Comparison of ENCODE assay signal across 8 mouse cellular contexts in genomic region chr12:79612334-79613060, GRCm38 (mm10).
DNase-seq lines count a peak whose midpoint lies in the region; ATAC-seq and TF ChIP-seq lines count a peak whose summit lies in the region.

No protein-coding gene starts in this region.

- H3K9me3 ChIP-seq in embryonic facial prominence, embryonic 13.5 days = no peaks in the 10 kb centered on the region
- no peaks in the 10 kb centered on the region for H3K9me3 ChIP-seq in limb, embryonic 13.5 days
- no peaks in the 10 kb centered on the region for H3K9me3 ChIP-seq in midbrain, embryonic 16.5 days (replicated peaks; ENCODE audit: control insufficient read depth, low read length, poor library complexity, severe bottlenecking)

- H3K4me3 ChIP-seq in embryonic facial prominence, embryonic 13.5 days = no peak overlapping the region
- H3K4me3 ChIP-seq in heart, adult 2 months = no peak overlapping the region
- H3K4me3 ChIP-seq in limb, embryonic 13.5 days = no peak overlapping the region
- H3K4me3 ChIP-seq in midbrain, embryonic 16.5 days (ENCODE audit: low read depth, low read length) = no peak overlapping the region

- H3K79me2 ChIP-seq in heart, adult 2 months (replicated peaks; ENCODE audit: control insufficient read depth, insufficient read depth, low read length) = no peaks in the 10 kb centered on the region

- peak overlapping the region; percentile 91 for H3K27ac ChIP-seq in embryonic facial prominence, embryonic 13.5 days
- H3K27ac ChIP-seq in heart, adult 2 months = peak overlapping the region; percentile 69
- H3K27ac ChIP-seq in limb, embryonic 13.5 days = peak overlapping the region; percentile 75
- peak overlapping the region; percentile 30; the same call in 1 of the 2 replicates for H3K27ac ChIP-seq in midbrain, embryonic 16.5 days (ENCODE audit: low read length)

- ATAC-seq in embryonic facial prominence, embryonic 13.5 days (ENCODE audit: insufficient number of reproducible peaks, insufficient read depth, low FRiP score, low TSS enrichment, low read depth) = peak; percentile 70
- ATAC-seq in limb, embryonic 13.5 days (ENCODE audit: low FRiP score, low read depth) = peak; percentile 84
- peak; percentile 96 for ATAC-seq in midbrain, embryonic 16.5 days

- peak; percentile 98 for TF ChIP-seq CTCF in heart, adult 2 months (IDR thresholded peaks at IDR 0.05)

- intact Hi-C loops in heart, adult 2 months (cut with DNase I) = loop anchor here (1.0 to 10.0 kb wide), 8 partner anchors 185 to 520 kb away; no protein-coding TSS in a partner anchor

- whole genome bisulfite sequencing in embryonic facial prominence, embryonic 13.5 days = 38% methylated on average over 14 of the region's 14 CpGs
- 48% methylated on average over 14 of the region's 14 CpGs for WGBS in heart, adult 2 months
- WGBS in limb, embryonic 13.5 days = 44% methylated on average over 14 of the region's 14 CpGs
- WGBS in midbrain, embryonic 16.5 days = 47% methylated on average over 14 of the region's 14 CpGs

- no peak for TF ChIP-seq POLR2A in heart, adult 2 months (IDR thresholded peaks at IDR 0.05; ENCODE audit: insufficient read depth, low read depth, low read length)

- no peaks in the 10 kb centered on the region for H3K36me3 ChIP-seq in embryonic facial prominence, embryonic 13.5 days
- no peaks in the 10 kb centered on the region for H3K36me3 ChIP-seq in heart, adult 2 months (ENCODE audit: control insufficient read depth, insufficient read depth, low read length)
- no peaks in the 10 kb centered on the region for H3K36me3 ChIP-seq in limb, embryonic 13.5 days
- H3K36me3 ChIP-seq in midbrain, embryonic 16.5 days (ENCODE audit: control insufficient read depth, insufficient read depth, low read length) = no peaks in the 10 kb centered on the region

- peaks cover 63% of the 10 kb centered on the region for H3K4me1 ChIP-seq in embryonic facial prominence, embryonic 13.5 days
- H3K4me1 ChIP-seq in heart, adult 2 months (ENCODE audit: control insufficient read depth, insufficient read depth, low read length) = peaks cover 12% of the 10 kb centered on the region
- H3K4me1 ChIP-seq in limb, embryonic 13.5 days = peaks cover 81% of the 10 kb centered on the region
- no peaks in the 10 kb centered on the region for H3K4me1 ChIP-seq in midbrain, embryonic 16.5 days (ENCODE audit: control insufficient read depth, insufficient read depth, low read length)

- peak overlapping the region; percentile 41 for H3K9ac ChIP-seq in embryonic facial prominence, embryonic 13.5 days
- H3K9ac ChIP-seq in heart, adult 2 months (ENCODE audit: low read depth, low read length) = peak overlapping the region; percentile 19; the same call in 1 of the 2 replicates
- H3K9ac ChIP-seq in limb, embryonic 13.5 days = 0 out of 2 replicates have a peak overlapping the region, but pooled peaks have one; percentile 13
- no peak overlapping the region for H3K9ac ChIP-seq in midbrain, embryonic 16.5 days (ENCODE audit: low read depth, low read length)

- DNase-seq in 3134 (ENCODE audit: extremely low read depth, insufficient read length, low spot score) = peak; percentile 61
- peak; percentile 89 to 91 for DNase-seq in adrenal gland, postnatal 36 days
- peak; percentile 87 to 89 for DNase-seq in heart, adult 2 months
- peak; percentile 75 to 80 for DNase-seq in kidney, adult 8-10 months
- peak; percentile 80 to 91 for DNase-seq in spleen, postnatal 10 days (ENCODE audit: low spot score in 2 of 2)

- H3K27me3 ChIP-seq in embryonic facial prominence, embryonic 13.5 days = no peaks in the 10 kb centered on the region
- H3K27me3 ChIP-seq in heart, adult 2 months (ENCODE audit: control insufficient read depth, insufficient read depth, low read length) = no peaks in the 10 kb centered on the region
- H3K27me3 ChIP-seq in limb, embryonic 13.5 days = no peaks in the 10 kb centered on the region
- H3K27me3 ChIP-seq in midbrain, embryonic 16.5 days (ENCODE audit: control insufficient read depth, insufficient read depth, low read depth, low read length) = no peaks in the 10 kb centered on the region

- peak; percentile 99 for TF ChIP-seq EP300 in heart, adult 2 months (IDR thresholded peaks at IDR 0.05; ENCODE audit: insufficient read depth, low read depth, low read length)

- H3K4me2 ChIP-seq in embryonic facial prominence, embryonic 13.5 days = no peak overlapping the region
- no peak overlapping the region for H3K4me2 ChIP-seq in limb, embryonic 13.5 days (replicated peaks)
- H3K4me2 ChIP-seq in midbrain, embryonic 16.5 days (ENCODE audit: low read length) = no peak overlapping the region

Comparison
In these comparisons a context has a peak if more than half of its experiments do, and no peak if none do; other contexts are left out.
1. H3K27ac ChIP-seq: peak in every context shown above with its lines; median percentile 91 in embryonic facial prominence, embryonic 13.5 days; 75 in limb, embryonic 13.5 days; 69 in heart, adult 2 months; 30 in midbrain, embryonic 16.5 days.